8 mouse cellular contexts compared by ENCODE assay signal in genomic region chr12:8884426-8885145, GRCm38 (mm10). TPM values are rescaled to one million over a fixed set of nuclear protein-coding genes. Genes with fewer than 3 reads are reported as not detected.
DNase-seq lines count a peak whose midpoint lies in the region; ATAC-seq and TF ChIP-seq lines count a peak whose summit lies in the region.

No protein-coding gene starts in this region.

- 22% methylated on average over 13 of the region's 13 CpGs for WGBS in lung, embryonic 15.5 days
- WGBS in lung, adult 2 months = 28% methylated on average over 13 of the region's 13 CpGs
- WGBS in hindbrain, postnatal 0 days = 23% methylated on average over 13 of the region's 13 CpGs

- H3K9me3 ChIP-seq in lung, embryonic 15.5 days = no peaks in the 10 kb centered on the region
- H3K9me3 ChIP-seq in hindbrain, postnatal 0 days (ENCODE audit: low read length) = no peaks in the 10 kb centered on the region

- H3K36me3 ChIP-seq in lung, embryonic 15.5 days = no peaks in the 10 kb centered on the region
- no peaks in the 10 kb centered on the region for H3K36me3 ChIP-seq in hindbrain, postnatal 0 days (ENCODE audit: insufficient read depth, low read length)

- H3K4me2 ChIP-seq in lung, embryonic 15.5 days = peak overlapping the region; percentile 17; the same call in 1 of the 2 replicates
- H3K4me2 ChIP-seq in hindbrain, postnatal 0 days (ENCODE audit: low read depth, low read length) = no peak overlapping the region

- peak; percentile 15; the same call in 1 of the 2 replicates for ATAC-seq in lung, embryonic 15.5 days (ENCODE audit: borderline replicate concordance, extremely low read depth, low FRiP score, low TSS enrichment)
- ATAC-seq in hindbrain, postnatal 0 days = peak; percentile 45

- peaks cover 15% of the 10 kb centered on the region for H3K4me1 ChIP-seq in lung, embryonic 15.5 days
- peaks cover 6% of the 10 kb centered on the region for H3K4me1 ChIP-seq in lung, adult 2 months (ENCODE audit: control insufficient read depth, insufficient read depth, low read length)
- H3K4me1 ChIP-seq in embryonic fibroblast, embryonic 13.5 days (ENCODE audit: control insufficient read depth, insufficient read depth, low read length) = no peaks in the 10 kb centered on the region
- peaks cover 9% of the 10 kb centered on the region for H3K4me1 ChIP-seq in hindbrain, postnatal 0 days (ENCODE audit: insufficient read depth, low read length)

- no peak overlapping the region for H3K4me3 ChIP-seq in lung, embryonic 15.5 days
- no peak overlapping the region for H3K4me3 ChIP-seq in lung, adult 2 months (replicated peaks; ENCODE audit: extremely low read depth, low read depth, low read length)
- no peak overlapping the region for H3K4me3 ChIP-seq in embryonic fibroblast, embryonic 13.5 days (ENCODE audit: insufficient read depth, low read length)
- no peak overlapping the region for H3K4me3 ChIP-seq in hindbrain, postnatal 0 days (ENCODE audit: low read length)

- no peak overlapping the region for H3K9ac ChIP-seq in lung, embryonic 15.5 days
- H3K9ac ChIP-seq in hindbrain, postnatal 0 days (replicated peaks; ENCODE audit: low read length) = no peak overlapping the region

- no peak overlapping the region for H3K27ac ChIP-seq in lung, embryonic 15.5 days
- H3K27ac ChIP-seq in embryonic fibroblast, embryonic 13.5 days (ENCODE audit: insufficient read depth, low read length) = peak overlapping the region; percentile 23; the same call in 1 of the 2 replicates
- H3K27ac ChIP-seq in hindbrain, postnatal 0 days = 0 out of 2 replicates have a peak overlapping the region, but pooled peaks have one; percentile 11

- no peak for TF ChIP-seq POLR2A in lung, adult 2 months (IDR thresholded peaks at IDR 0.05; ENCODE audit: borderline replicate concordance, extremely low read depth, low read depth, low read length)
- TF ChIP-seq POLR2A in embryonic fibroblast, embryonic 13.5 days (IDR thresholded peaks at IDR 0.05; ENCODE audit: low read depth, low read length) = no peak

- no peaks in the 10 kb centered on the region for H3K27me3 ChIP-seq in lung, embryonic 15.5 days
- no peaks in the 10 kb centered on the region for H3K27me3 ChIP-seq in hindbrain, postnatal 0 days (ENCODE audit: insufficient read depth, low read length)

- TF ChIP-seq CTCF in lung, adult 2 months (IDR thresholded peaks at IDR 0.05; ENCODE audit: insufficient read depth, low read length) = no peak
- no peak for TF ChIP-seq CTCF in embryonic fibroblast, embryonic 13.5 days (IDR thresholded peaks at IDR 0.05; ENCODE audit: borderline replicate concordance, insufficient read depth, low read length)
- peak; percentile 31; the same call in 1 of the 2 replicates for TF ChIP-seq CTCF in hindbrain, postnatal 0 days (IDR thresholded peaks at IDR 0.05; ENCODE audit: low read depth)

- no peak for DNase-seq in lung, adult 2 months
- peak; percentile 37 for DNase-seq in hindbrain, postnatal 0 days (ENCODE audit: low spot score)
- peak; percentile 38 for DNase-seq in skeletal muscle tissue, adult 2 months (ENCODE audit: low read depth, low spot score)
- DNase-seq in layer of hippocampus, postnatal 36 days = no peak
- DNase-seq in adrenal gland, postnatal 36 days = no peak
- DNase-seq in liver = no peak

RNA-seq across cellular contexts. Expression of gene Laptm4a, which starts 36.9 kb away (rescaled TPM):
- 335 and 336 TPM in 2 replicates for polyA plus RNA-seq in lung, embryonic 15.5 days (2015; fragmentation: Nextera tagmentation; extraction: Ambion mirVana)
- 330 and 363 TPM in 2 replicates for polyA plus RNA-seq in lung, adult 2 months (2012; rRNA removed)
- polyA plus RNA-seq in embryonic fibroblast, embryonic 13.5 days (2011; ENCODE audit: insufficient read length, low read depth, missing spikeins) = 780 and 861 TPM in 2 replicates
- 185 and 196 TPM in 2 replicates for total RNA-seq in hindbrain, postnatal 0 days (2014; rRNA removed)
- 289 and 299 TPM in 2 replicates for polyA plus RNA-seq in hindbrain, postnatal 0 days (2015; fragmentation: Nextera tagmentation; extraction: Ambion mirVana)
- 100 to 1,000 TPM; 211 to 225 TPM for total RNA-seq in layer of hippocampus, postnatal 36 days (2021)
- total RNA-seq in adrenal gland, postnatal 36 days (2021) = 100 to 1,000 TPM; 580 to 600 TPM

Comparison
In these comparisons a context has a peak if more than half of its experiments do, and no peak if none do; other contexts are left out.
1. DNase-seq: peak in hindbrain, postnatal 0 days (single experiment) and skeletal muscle tissue, adult 2 months (single experiment); none in lung, adult 2 months (single experiment), layer of hippocampus, postnatal 36 days (0 of 2), adrenal gland, postnatal 36 days (0 of 2) and liver (single experiment).